Mouse (Mus musculus): ENCODE measurements around the gene Shd.

Gene Shd

DNA sequence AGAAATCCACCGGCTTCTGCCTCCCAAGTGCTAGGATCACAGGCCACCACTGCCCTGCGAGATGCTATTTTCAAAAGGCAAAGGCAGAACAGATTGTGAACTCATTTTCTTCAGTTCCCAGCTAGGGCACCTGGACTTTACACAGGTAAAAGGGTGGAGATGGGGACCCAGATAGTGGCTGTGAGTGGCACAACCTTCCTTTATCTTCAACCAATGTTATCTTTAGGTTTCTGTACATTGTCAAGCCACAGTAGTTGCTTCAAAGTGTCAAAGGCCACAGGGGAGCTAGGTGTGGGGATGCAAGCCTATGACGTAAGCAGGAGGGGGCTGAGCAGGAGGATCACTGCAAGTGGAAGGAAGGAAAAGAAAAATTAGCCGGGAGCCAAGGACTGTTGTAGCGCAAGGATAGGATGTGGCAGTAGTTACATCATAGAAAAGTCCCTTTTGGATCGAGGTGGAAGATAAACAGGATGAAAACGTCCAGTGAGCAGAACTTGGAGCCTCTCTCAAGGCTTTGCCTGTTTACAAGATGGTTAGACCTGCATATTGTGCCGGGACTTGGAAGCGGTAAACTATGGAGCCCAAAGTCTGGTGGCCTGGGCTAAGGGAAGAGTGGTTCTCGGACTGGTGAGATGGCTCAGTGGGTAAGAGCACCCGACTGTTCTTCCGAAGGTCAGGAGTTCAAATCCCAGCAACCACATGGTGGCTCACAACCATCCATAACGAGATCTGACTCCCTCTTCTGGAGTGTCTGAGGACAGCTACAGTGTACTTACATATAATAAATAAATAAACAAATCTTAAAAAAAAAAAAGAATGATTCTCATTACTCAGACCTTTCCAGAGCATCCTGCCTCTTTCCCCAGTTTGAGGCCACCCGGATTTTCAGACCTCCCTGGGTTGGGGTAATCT, 37.4 kb downstream of the Shd start:
- DNase-seq (ENCODE audit: low spot score), result no peak

DNA sequence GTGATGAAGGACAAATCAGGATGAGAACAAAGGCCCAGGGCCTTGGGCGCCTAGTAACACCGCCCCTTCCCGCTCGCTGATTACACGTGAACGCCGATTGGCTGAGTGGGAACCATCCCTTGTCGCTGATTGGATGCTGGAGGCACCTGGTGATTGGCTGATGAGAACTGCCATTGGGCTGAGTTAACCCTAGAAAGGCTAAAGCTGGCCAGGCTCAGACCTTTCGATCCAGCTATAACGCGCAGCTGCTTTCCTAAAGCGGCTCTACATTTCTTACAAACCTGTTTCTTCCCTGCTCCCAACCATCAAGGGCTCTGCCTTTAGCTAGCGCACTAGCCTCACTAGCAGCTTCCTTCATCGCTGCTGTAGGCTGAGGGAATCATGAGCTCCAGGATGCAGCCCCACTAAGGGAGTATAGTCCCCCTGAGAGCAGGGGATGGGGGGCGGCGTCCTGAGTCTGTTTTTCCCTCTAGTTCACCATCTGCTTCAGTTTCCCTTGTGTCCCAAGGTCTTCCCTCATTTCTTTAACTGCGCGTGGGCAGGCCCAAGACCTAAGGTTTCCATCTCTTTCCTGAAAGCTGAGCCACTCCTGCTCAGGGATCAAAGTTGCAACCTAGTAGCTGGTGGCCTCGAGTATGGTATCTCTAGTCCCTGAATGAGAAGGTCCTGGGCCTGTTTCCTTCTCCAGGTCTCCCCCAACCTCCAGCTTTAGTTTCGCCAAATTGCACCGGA, 38.3 kb downstream of the Shd start:
- peak; percentile 98 for DNase-seq (ENCODE audit: low spot score)

DNA sequence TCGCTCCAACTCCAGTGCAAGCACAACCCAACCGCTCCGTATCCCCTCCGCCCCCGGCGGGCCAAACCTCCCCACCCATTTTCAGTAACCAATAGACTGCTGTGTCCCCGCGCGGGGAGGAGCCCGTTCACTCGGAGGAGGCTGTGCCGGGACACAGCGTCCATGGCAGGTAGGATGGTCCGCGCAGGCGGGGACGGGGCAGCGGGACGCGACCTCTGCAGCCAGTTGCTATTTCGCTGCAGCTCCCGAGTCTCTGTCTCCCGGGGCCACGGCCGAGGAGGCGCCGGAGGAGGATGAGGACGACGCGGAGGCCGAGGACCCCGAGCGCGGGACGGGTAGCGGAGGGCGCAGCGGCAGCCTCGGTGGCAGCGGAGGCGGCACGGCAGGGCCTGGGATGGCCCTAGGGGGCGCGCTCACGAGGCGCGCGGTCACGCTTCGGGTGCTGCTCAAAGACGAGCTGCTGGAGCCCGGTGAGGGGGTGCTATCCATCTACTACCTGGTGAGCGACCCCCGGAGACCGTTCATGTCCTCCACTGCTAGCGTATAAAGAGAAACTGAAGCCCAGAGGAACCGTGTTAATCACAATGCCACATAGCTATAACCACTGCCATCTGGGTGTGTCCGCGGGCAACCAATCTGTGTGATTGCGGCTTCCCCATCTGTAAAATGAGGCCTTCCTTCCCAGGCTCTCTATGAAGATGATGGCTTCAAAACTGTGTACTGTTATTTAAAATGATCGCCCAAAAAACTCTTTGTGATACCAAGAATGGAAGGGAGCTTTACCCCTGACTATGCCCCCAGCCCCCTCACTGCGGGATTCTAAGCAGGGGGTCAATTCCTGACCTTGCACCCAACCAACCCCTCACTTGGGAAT, 39.1 kb downstream of the Shd start:
- peak; percentile 90 for DNase-seq (ENCODE audit: low spot score)

DNA sequence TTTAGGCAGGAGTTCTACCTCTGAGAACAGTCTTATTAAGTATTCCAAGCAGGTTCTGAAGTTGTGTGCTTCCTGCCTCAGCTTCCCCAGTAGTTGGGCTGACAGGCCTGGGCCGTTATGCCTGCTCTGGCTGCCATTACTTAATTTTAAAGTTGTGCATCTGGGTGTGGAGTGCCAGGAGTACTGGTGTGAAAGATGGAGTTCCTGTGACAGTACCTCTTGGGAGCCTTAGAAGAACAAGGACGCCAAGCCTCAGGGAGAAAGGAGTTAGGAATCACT, 39.6 kb downstream of the Shd start:
- no peak for DNase-seq (ENCODE audit: low spot score)

DNA sequence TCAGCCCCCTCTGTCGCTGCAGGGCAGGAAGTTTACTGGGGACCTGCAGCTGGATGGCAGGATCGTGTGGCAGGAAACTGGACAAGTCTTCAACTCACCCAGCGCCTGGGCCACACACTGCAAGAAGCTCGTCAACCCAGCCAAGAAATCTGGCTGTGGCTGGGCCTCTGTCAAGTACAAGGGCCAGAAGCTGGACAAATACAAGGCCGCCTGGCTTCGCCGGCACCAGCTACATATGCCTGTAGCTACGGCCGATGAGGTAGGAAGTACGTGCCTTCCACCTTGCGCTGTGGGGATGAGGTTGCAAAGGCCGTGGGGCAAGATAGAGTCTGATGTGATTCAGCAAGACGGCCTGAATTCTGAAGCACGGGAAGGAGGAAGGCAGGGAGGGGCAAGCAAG, 40.0 kb downstream of the Shd start:
- DNase-seq (ENCODE audit: low spot score), result no peak

DNA sequence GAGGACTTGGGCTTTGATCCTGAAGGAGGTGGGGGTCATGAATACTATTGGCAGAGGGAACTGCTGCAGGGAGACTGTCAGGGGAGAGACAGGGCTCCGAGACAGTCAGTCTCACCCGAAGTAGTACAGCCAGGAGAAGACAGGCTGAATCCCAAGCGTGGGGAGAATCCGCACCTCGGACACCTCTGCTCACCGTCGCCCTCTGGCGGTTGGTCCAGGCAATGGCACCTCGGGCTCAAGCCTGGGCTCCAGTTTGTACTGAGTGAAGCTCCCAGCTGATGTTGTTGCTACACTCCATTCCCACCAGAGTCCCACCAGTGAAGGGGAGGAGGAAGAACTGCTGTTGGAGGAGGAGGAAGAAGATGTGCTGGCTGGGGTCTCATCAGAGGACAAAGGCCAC, 40.4 kb downstream of the Shd start:
- DNase-seq (ENCODE audit: low spot score), result peak; percentile 79

DNA sequence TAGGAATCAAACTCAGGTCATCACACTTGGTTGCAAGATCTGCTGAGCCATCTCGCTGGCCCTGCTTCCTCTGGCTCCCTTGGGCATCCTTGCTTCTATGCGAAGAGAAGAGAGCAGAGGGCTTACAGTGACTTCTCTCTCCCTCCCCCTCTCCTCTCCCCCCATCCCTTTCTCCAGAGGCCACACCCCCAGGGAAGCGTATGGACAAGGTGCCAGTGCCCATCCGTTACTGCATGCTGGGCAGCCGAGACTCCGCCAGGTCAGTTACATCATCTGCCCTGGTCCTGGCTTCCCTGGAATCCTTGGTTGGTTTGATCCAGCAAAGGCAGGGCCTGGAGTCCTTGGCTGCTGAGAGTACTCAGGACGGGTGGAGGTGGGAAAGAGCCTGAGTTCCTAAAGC, 41.2 kb downstream of the Shd start:
- DNase-seq (ENCODE audit: low spot score), result no peak

DNA sequence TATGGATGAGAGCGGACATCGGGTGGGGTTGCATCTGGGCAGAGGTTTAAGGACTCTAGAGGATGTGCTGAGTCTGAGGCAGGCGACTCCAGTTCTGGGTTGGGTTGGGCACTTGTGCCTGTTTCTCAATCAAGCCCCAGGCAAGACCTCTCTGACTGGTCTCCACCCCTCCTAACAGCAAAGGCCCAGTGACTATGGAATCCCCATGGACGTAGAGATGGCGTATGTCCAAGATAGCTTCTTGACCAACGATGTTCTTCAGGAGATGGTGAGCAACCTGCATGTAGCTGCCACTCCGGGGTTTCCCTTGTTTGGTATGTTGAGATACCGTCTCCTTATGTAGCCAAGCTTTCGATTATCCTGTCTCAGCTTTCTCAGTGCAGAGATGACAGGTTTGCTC, 45.0 kb downstream of the Shd start:
- DNase-seq (ENCODE audit: low spot score), result no peak

DNA sequence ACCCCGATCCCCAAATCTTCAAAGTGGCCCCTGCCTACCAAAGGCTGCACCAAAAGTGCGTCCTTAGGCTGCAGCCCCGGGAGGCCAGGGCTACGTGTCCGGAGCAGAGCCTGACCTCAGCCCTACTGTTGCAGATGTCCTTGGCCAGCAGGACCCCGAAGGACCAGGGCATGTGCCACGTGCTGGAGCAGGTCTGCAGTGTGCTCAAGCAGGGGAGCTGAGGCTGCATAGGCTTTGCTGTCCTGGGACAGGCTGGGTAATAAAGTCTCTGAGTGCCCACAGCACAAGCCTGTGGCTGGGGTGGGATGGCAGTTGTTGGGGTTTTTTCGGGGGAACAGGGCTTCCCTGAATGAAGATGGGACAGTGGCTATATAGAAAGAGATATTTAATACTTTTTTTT, 46.1 kb downstream of the Shd start:
- DNase-seq (ENCODE audit: low spot score), result no peak

DNA sequence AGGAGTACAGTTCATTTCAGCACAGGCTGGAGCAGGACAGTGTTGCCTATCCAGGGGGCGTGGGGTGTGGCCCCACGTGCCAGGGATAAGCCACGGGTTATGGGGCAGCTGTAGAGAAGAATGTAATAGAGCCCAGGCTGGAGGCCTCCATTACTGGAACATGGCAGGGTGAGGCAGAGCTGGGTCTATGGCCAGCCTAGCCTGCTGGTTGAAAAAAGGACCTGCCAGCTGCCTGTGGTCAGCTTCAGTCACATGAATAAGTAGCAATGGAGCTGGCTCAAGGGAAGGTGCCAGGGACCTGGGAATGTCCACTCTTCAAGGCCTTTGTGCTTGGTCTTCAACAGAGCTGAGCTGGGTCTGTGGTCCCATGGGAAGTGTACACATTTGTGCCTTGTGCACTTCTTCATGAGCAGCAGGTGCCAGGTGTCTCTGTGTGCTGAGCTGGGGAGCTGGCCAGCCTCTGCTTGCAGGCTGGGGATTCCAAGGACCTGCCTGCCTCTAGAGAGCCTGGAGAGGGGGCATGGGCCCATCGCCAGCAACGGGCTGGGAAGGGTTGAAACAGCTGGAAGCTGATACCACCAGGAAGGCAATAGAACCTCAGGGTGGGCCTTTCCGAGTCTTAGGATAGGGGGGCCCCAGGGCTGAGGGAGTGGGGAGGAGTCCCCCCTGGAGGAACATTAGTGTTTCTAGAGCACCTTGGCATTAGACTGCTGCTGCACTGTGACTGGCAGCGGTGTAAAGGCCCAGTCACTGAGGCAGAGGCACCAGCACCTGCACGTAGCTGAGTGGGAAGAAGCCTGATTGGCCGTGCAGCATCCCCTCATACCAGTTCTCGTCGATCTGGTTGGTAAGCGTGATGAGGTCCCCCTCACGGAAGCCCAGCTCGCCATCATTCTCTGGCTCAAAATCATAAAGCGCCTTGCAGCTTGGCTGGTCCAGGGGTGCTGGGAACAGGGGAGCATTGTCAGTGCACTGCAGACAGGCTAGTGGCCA, 46.8 kb downstream of the Shd start:
- DNase-seq (ENCODE audit: low spot score), result no peak

DNA sequence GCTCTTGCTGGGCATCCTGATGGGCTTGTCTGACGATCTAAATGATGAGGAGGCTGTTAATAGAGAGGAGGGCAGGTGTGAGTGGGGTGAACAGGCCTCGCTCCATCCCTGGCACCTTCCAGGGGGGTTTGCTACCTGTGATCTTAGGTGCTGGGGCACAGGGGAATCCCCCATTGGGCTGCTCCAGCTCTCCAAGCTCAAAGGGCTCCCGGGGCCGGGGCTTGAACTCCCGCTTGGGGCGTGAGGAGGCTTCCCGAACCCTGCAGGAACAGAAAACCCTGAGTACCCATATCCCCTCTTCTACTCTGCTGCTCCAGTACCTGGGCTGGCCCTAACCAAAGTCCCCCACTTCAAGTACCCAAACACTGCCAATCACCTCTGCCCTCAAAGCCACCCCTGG, 47.6 kb downstream of the Shd start:
- DNase-seq (ENCODE audit: low spot score), result no peak

DNA sequence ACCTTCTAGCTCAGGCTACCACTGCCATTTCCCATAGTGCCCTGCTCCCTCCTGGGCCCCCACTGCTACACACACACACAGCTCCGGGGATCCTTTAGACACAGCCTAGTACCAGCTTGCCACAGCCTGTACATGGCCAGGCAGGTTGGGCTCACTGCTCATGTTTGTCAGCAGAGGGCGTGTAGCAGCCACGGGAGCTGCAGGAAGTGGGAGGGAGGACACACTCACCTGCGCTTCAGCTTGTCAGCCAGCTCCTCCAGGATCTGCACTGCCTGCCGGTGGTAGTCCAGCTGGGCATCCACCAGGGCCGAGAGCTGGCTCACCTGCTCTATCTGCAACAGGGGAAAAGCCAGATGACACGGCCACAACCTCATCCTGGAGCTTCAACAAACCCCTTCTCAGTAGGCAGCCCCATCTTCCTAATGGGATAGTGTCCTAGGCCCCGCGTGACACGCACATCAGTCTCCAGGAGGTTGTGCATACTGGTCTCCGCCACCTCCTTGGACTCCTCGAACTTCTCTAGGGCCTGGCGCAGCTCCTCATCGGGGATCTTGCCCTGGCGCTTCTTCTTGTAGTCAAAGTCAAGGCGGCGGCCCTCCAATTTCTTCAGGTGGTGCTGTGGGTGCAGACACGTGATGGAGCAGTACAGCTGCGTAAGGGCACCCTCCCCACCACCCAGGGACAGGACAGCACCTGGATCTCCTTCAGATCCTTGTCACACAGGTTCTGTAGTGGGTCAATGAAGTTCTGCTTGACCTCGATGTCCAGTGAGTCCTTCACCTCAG, 48.3 kb downstream of the Shd start:
- DNase-seq (ENCODE audit: low spot score), result no peak

DNA sequence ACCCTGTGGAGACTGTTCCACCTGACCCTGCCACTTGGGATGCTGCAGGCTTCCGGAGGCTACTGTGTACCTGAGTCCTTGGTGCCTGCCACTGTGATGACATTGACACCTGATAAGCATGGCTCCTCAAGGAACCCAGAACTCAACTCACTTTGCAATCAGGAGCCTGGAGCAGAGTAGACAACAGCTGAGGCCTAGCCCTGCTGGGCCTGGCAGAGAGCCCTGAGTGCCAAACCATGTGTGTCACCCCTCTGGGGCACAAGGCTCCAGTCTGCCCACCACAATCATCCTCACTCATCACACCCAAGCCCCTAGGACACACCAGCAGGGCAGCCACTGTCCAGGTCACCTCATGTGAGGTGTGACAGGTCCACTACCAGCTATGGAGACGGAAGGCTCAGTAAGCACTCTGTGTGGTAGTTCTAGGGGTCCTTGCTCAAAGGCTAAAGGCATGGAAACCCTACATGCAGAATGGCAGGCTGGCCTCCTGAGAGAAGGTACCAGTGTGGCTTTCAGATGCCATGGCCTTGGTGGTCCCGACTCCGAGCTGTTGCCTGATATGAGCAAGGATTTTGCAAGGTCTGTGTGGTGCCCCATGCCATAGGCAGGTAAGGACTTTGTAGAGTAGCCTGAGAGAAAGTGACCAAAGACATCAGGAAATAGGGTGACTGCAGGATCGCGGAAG, 50.3 kb downstream of the Shd start:
- no peak for DNase-seq (ENCODE audit: low spot score)

DNA sequence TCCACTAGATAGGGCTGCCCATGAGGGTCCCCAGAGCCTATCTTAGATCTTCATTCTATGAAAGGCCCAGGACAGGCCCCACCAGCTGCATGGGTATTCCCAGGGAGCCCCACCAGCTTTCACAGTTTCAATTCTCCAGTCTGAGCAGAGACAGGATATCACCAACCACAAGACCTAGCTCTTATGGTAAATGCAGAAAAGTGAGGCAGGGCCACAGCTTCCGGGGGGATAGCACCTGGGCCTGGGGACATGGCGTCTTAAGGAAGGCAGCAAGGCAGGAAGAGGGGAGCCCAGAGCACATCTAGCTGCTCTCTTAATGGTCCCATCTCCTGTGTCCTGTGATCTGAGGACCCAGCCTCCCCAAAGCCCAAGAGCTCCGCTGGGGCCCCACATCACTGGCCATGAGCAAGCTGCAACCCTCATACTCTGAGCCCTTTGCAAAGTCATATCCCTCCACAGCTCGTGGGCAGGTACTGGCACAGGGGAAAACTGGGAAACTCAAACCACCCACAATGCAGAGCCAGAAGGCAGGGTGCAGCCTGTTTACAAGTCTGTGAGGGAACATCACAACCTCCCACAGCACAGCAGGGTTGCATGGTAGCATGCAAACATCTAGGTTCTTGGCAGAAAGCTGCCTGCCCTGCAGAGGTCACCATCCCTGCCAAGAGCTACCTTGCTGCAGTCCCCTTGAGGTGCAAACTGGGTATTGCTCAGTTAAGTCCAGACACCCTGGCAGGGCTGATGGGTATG, 51.1 kb downstream of the Shd start:
- no peak for DNase-seq (ENCODE audit: low spot score)

DNA sequence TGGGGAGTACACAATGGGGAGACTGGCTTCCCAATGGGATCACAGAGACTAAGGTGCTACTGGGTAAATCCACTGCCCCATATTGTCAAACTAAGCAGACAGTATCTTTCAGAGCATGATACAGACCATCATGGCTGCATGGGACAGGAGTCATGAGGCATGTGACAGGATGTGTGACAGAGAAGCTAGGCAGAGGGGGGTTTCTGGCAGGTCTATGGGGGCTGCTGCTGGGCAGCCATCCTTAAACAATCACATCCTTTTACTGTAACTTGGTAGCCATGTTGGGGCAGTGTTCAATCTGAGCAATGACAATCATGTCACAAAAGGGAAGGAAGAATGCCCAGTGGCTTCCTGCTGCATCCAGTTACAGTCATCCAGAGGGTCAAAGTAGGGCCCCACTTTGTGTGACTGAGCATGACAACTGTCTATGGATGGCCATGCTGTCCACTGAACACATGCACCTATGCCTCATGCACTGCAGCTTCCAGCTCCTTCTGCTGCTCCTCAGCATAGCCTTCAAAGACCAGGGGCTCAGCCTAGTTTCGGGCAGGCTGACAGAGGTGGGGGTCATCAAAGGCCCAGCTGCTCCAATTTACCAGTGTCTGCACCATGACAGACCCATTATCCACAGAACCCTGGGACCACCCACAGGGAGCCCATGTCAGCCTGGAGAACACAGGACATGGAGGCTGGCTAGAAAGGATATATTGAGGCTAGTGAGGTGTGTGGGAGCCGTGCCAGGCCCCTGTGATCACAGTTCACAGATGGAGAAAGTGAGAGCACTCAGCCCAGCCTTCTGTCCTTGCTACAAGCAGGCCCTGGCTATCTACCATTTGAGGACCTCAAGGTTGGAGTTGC, 52.1 kb downstream of the Shd start:
- no peak for DNase-seq (ENCODE audit: low spot score)

DNA sequence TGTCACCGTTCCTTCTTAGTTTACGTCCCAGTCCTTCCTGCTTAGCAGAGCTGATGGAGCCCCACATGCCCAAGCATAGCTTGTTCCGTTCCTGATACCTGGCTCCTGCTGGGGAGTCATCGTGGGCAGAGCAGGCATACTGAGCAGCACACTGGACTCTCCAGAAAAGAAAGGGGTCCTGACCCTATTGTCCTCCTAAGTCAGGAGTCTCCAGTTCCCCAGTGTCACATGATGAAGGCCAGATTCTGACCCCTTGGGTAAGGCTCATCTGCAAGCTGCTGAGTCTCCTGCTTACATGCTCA, 52.7 kb downstream of the Shd start:
- DNase-seq (ENCODE audit: low spot score), result no peak

DNA sequence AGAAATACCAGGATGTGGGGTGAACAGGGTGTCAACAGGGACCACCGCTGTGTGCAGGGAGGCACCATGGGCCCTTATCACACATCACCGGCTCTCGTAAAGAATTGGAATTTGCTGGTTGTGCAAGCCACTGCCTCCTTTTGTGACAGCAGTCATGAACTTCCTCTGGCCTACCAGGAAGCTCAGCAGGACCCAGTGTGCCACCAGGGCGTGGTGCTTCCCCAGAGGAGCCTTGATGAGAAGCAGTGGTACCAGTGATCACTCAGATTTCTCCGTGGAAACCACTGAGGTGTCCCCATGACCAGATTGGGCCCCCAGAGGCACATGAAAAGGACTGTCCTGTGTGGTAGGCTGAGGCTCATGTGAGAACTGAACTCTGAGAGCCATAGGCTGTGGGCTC, 53.1 kb downstream of the Shd start:
- DNase-seq (ENCODE audit: low spot score), result no peak

DNA sequence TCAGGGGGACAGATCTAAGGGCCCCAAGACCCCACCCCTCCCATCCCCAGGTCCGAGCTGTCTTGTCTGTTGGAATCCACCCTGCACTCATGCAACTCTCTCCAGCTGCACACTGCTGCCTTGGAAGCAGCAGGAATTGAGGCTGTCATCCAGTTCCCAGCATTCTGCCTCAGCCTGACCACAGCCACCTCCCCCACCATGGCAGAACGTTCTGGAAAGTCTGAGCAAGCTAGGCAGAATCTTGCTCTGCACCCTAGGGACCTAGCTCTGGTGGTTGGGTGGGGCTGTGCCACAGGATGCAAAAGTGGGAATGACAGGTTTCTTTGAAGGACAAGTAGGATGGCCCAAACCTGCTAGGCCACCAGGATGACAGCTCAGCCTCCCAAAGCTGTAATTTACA, 54.2 kb downstream of the Shd start:
- no peak for DNase-seq (ENCODE audit: low spot score)

DNA sequence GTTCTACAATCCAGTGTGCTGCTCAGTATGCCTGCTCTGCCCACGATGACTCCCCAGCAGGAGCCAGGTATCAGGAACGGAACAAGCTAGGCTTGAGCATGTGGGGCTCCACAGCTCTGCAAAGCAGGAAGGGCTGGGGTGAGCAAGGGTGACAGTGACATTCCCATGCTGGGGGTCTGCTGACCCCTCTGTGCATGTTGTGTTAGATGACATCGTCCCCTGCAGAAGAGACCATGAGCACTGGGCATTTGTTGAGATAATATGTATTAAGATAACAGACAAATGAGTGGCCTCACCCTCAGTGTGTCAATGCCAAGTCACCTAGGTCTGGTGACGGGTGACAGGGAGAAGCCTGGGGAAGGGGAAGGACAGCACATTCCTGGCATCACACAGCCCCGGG, 54.7 kb downstream of the Shd start:
- no peak for DNase-seq (ENCODE audit: low spot score)

Measured in adipocyte (in vitro differentiated cells).